Mouse (Mus musculus): ENCODE measurements around the gene Gm4312.
"Not testable (repeated sequence)": the region's sequence is repeated elsewhere in the genome, so short reads cannot be mapped to it uniquely, and the experiment has no call there.

The Gm4312 gene

DNA sequence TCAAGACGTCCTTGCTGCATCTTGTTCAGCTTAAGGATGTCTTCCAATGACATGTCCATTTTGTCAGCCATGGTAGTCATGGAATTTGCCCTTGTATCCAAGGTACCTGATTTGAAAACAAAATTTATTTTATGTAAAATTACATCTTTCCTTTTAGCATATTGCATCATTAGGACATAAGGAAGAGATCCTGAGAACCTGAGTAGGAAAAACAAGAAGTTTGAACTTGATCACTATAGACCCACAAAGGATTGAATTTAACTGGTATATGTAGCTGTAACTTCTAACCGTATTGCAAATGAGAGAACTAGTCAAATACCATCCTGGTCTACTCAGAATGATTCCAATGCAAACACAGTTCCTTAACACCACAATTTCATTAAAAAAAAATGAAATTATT lies at the start of gene Gm4312:
TSS of gene Gm4312 (minus strand) at position 101 of the 400 bp plus-strand sequence.
- not testable (repeated sequence) for DNase-seq (ENCODE audit: low spot score)

DNA sequence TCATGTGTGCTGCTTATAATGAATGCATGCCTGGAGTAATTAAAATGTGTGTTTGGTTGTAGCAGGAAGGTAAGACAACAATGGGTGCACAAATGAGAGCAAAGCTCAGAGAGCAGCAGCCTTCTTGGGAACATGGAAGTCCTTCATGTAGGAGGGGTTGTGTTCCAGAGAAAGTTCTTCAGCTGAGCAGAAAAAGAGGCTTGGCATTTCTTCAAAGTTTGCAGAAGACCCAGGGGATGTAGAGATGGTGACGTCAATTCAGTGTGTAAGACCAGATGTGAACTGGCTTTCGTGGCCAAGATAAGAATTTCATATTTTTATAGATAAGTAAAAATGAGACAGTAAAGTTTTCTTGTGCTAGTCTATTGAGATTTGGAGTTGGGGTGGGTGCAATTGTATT lies 45.2 kb upstream of the Gm4312 start:
- no peak for DNase-seq (ENCODE audit: low spot score)

- peak; percentile 45 for DNase-seq (ENCODE audit: low spot score)
These were observed 33.2 kb upstream of the Gm4312 start for GRCm38 (mm10) chr10:100415566-100415965.

DNA sequence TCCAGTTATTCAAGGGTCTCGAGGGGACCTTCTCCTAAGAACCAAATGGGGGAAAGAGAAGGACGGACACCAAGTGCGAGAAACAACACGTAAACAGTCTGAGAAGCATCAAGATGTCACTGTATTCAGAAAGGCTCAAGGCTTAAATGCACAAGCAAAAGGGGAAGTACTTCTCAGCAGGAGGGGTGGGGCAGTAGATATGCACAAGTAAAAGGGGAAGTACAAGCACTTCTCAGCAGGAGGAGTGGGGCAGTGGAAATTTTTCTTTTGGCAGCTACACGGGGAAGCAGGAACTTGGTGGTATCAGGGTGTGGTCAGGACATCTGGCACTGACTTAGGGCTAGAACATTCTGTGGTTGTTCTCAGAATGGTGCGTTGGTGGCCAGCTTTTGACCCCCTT lies 19.9 kb upstream of the Gm4312 start:
- not testable (repeated sequence) for DNase-seq (ENCODE audit: low spot score)

GRCm38 (mm10) chr10:100361038-100361437 lies 21.3 kb downstream of the Gm4312 start, which contains the start of gene Gm4307:
TSS of gene Gm4307 (plus strand) at chr10:100361338.
- DNase-seq (ENCODE audit: low spot score) = not testable (repeated sequence)

GRCm38 (mm10) chr10:100356841-100357240 lies 25.5 kb downstream of the Gm4312 start:
- DNase-seq (ENCODE audit: low spot score) = peak; percentile 40

- not testable (repeated sequence) for DNase-seq (ENCODE audit: low spot score)
These were observed 31.6 kb downstream of the Gm4312 start, which contains the start of gene Gm4305 for GRCm38 (mm10) chr10:100350793-100351192. TSS of gene Gm4305 (plus strand) at chr10:100351093.

- DNase-seq (ENCODE audit: low spot score) = not testable (repeated sequence)
These were observed 36.7 kb downstream of the Gm4312 start, which contains the start of gene Gm4303 for GRCm38 (mm10) chr10:100345672-100346071. TSS of gene Gm4303 (plus strand) at chr10:100345972.

DNA sequence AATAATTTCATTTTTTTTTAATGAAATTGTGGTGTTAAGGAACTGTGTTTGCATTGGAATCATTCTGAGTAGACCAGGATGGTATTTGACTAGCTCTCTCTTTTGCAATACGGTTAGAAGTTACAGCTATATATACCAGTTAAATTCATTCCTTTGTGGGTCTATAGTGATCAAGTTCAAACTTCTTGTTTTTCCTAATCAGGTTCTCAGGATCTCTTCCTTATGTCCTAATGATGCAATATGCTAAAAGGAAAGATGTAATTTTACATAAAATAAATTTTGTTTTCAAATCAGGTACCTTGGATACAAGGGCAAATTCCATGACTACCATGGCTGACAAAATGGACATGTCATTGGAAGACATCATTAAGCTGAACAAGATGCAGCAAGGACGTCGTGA lies 41.8 kb downstream of the Gm4312 start, which contains the start of gene Gm4302:
TSS of gene Gm4302 (plus strand) at position 301 of the 400 bp plus-strand sequence.
- not testable (repeated sequence) for DNase-seq (ENCODE audit: low spot score)

DNA sequence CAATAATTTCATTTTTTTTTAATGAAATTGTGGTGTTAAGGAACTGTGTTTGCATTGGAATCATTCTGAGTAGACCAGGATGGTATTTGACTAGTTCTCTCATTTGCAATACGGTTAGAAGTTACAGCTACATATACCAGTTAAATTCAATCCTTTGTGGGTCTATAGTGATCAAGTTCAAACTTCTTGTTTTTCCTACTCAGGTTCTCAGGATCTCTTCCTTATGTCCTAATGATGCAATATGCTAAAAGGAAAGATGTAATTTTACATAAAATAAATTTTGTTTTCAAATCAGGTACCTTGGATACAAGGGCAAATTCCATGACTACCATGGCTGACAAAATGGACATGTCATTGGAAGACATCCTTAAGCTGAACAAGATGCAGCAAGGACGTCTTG lies 47.0 kb downstream of the Gm4312 start, which contains the start of gene Gm4301:
TSS of gene Gm4301 (plus strand) at position 301 of the 400 bp plus-strand sequence.
- DNase-seq (ENCODE audit: low spot score) = not testable (repeated sequence)
